Mouse (Mus musculus) liver, postnatal 0 days (tissue): ENCODE data around the gene Sox12. TPM values are rescaled to one million over a fixed set of nuclear protein-coding genes. Genes with fewer than 3 reads are reported as not detected.

Experiments
- ATAC-seq: fragments of 200-750 bp; cut with Nextera tagmentation; 2 replicates; pipeline ENCODE4 v1.8.0; 2017; ENCODE audit warnings: mild to moderate bottlenecking, moderate library complexity
- DNase-seq: peaks from one replicate; pipeline ENCODE4 v3.0.0-alpha.2; 2016
- H3K27ac ChIP-seq: fragments of 300-500 bp; sonication (generic); 2 replicates; pipeline ENCODE4 v1.5.1; 2014; ENCODE audit warnings: antibody characterized with exemption, moderate library complexity, mild to moderate bottlenecking, low read depth
- H3K27me3 ChIP-seq: fragments of 300-500 bp; sonication (generic); 2 replicates; pipeline ENCODE4 v1.6.1; 2014; ENCODE audit warnings: low read length, control low read depth, mixed read lengths; ENCODE audit not compliant: insufficient read depth
- H3K36me3 ChIP-seq: fragments of 300-500 bp; sonication (generic); replicated peaks from 2 replicates; pipeline ENCODE4 v1.6.1; 2014; ENCODE audit warnings: mild to moderate bottlenecking, control low read depth, low read length, moderate library complexity, mixed read lengths; ENCODE audit not compliant: insufficient read depth
- H3K4me1 ChIP-seq: fragments of 300-500 bp; sonication (generic); 2 replicates; pipeline ENCODE4 v1.6.1; 2014; ENCODE audit warnings: antibody characterized with exemption, mild to moderate bottlenecking, control low read depth; ENCODE audit not compliant: insufficient read depth
- H3K4me2 ChIP-seq: fragments of 300-500 bp; sonication (generic); 2 replicates; pipeline ENCODE4 v1.6.1; 2014; ENCODE audit warnings: low read depth, mild to moderate bottlenecking, low read length, moderate library complexity, mixed read lengths
- H3K4me3 ChIP-seq: fragments of 300-500 bp; sonication (generic); 2 replicates; pipeline ENCODE4 v1.5.1; 2014; ENCODE audit warnings: low read depth, low read length
- H3K9ac ChIP-seq: fragments of 300-500 bp; sonication (generic); replicated peaks from 2 replicates; pipeline ENCODE4 v1.6.1; 2014; ENCODE audit warnings: mild to moderate bottlenecking, moderate library complexity
- H3K9me3 ChIP-seq: fragments of 300-500 bp; sonication (generic); 2 replicates; pipeline ENCODE4 v1.6.1; 2016; ENCODE audit warnings: mild to moderate bottlenecking, control low read depth, low read length, mixed read lengths
- CTCF ChIP-seq: sonication (generic); IDR thresholded peaks from 2 replicates; pipeline ENCODE4 v1.5.1; 2016; ENCODE audit warnings: antibody characterized with exemption, low read depth
- EP300 ChIP-seq: IDR thresholded peaks from 2 replicates; pipeline ENCODE4 v1.6.1; 2016; ENCODE audit warnings: antibody characterized with exemption, low read depth, mild to moderate bottlenecking
- WGBS: fragments of 180-500 bp; shearing (Covaris S2); extraction: QIAGEN DNeasy Blood & Tissue Kit; methylation state at CpG from one replicate; pipeline ENCODE4 v1.1.7; 2014; ENCODE audit not compliant: insufficient replicate concordance; 5-methylcytosine and 5-hydroxymethylcytosine counted together
- polyA plus RNA-seq: library from polyadenylated mRNA; unstranded; fragments of >200 nt; fragmentation: Nextera tagmentation; extraction: Ambion mirVana; gene quantifications from 2 replicates; pipeline ENCODE4 v1.2.1, GENCODE M21; 2015

Gene Sox12
- polyA plus RNA-seq, 1 experiment from 2014 or later: 1.2 TPM

DNA sequence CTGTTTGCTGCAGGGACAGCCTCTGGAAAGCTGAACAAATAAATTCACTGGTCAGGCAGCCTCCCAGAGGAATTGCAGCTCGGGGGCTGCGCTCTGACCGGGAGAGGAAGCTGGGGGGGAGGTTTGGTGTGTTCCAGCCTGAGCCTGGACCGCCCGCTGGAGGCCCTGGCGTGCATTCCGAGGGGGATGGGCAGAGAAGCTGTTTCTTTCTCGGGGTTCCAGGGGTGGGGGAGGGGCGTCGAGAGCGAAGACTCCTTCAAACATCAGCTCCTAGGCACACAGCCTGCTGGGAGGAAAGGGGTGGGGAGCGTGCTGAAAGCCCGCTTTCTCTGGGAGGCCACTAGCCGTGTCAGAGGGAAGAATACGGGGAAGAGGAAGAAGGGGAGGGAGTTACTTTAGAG, 13.1 kb upstream of the Sox12 start:
- Histone ChIP-seq H3K4me3 (no peak overlapping the region), H3K4me2 (peak overlapping the region; percentile 89), H3K9ac (0 out of 2 replicates have a peak overlapping the region, but pooled peaks have one; percentile 5), H3K4me1 (peaks cover 40% of the 10 kb centered on the region), H3K27ac (peak overlapping the region; percentile 64), H3K36me3 (no peaks in the 10 kb centered on the region), H3K27me3 (no peaks in the 10 kb centered on the region), H3K9me3 (no peaks in the 10 kb centered on the region)
- WGBS: 6% methylated on average over 15 of the region's 15 CpGs
- TF ChIP-seq CTCF (no peak), EP300 (no peak)
- DNase-seq (peak; percentile 65), ATAC-seq (no peak)

GRCm38 (mm10) chr2:152409781-152410180, 11.9 kb upstream of the Sox12 start:
- H3K27ac ChIP-seq: no peak overlapping the region
- no peaks in the 10 kb centered on the region for H3K27me3 ChIP-seq
- H3K4me3 ChIP-seq: no peak overlapping the region
- no peak for ATAC-seq
- no peaks in the 10 kb centered on the region for H3K36me3 ChIP-seq
- H3K9ac ChIP-seq: no peak overlapping the region
- no peaks in the 10 kb centered on the region for H3K9me3 ChIP-seq
- no peak overlapping the region for H3K4me2 ChIP-seq
- WGBS: 74% methylated on average over 6 of the region's 6 CpGs
- no peak for DNase-seq
- H3K4me1 ChIP-seq: peaks cover 37% of the 10 kb centered on the region
- TF ChIP-seq EP300 (no peak), CTCF (no peak)

DNA sequence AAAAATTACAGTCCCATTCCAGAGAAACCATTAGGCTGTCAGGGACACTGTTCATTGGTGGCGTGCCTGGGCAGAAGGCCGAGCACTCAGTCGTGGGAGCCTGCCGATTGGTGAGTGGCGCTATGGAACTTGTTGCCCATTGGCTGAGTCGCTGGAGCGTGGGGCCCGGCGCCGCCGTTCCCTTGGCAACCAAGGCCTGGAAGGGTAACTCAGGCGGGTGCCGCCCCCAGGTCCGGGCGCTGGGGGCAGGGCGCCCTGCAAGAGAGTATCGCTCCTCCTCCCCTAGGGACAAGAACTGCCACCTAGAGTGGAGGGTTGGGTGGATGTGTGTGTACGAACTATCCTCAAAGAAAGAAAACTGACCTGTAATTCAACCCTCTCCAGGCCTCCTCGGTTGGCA, 8.3 kb upstream of the Sox12 start:
- DNase-seq: peak; percentile 95
- H3K36me3 ChIP-seq: no peaks in the 10 kb centered on the region
- H3K4me2 ChIP-seq: peak overlapping the region; percentile 80
- no peaks in the 10 kb centered on the region for H3K9me3 ChIP-seq
- H3K4me1 ChIP-seq: peaks cover 17% of the 10 kb centered on the region
- no peaks in the 10 kb centered on the region for H3K27me3 ChIP-seq
- WGBS: under 1% methylated on average over 19 of the region's 19 CpGs
- peak overlapping the region; percentile 36 for H3K4me3 ChIP-seq
- peak; percentile 100 for ATAC-seq
- no peak for TF ChIP-seq EP300
- TF ChIP-seq CTCF: 0 out of 2 replicates have a peak, but pooled peaks have one; percentile 18
- peak overlapping the region; percentile 5; the same call in 1 of the 2 replicates for H3K9ac ChIP-seq
- H3K27ac ChIP-seq: no peak overlapping the region

DNA sequence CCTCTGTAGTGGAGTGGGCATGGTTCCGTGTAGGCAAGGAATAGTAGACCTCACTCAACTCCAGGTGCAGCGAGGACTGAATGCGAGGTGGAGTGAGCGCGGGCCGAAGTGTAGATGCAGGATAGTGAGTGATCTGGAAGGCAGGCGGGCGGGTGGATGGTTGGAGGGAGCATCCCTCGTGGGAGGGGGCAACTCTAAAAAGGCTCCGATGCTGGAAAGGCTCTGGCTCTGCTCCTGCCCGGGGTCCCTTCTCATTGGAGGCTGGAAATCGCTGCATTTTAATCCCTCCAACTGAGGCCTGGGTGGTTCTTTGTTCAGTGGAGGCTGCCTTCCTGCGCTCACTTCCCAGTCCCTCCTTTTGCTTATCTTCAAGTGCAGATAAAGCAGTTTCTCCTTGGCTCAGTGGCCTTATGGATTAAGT, 1.3 kb upstream of the Sox12 start:
- DNase-seq (no peak), ATAC-seq (no peak)
- Histone ChIP-seq H3K4me3 (peak overlapping the region; percentile 73), H3K4me1 (peaks cover 23% of the 10 kb centered on the region), H3K27me3 (no peaks in the 10 kb centered on the region), H3K9ac (peak overlapping the region; percentile 56), H3K9me3 (no peaks in the 10 kb centered on the region), H3K36me3 (no peaks in the 10 kb centered on the region), H3K4me2 (peak overlapping the region; percentile 90), H3K27ac (peak overlapping the region; percentile 42)
- 9% methylated on average over 13 of the region's 13 CpGs for WGBS
- TF ChIP-seq CTCF (no peak), EP300 (no peak)

- Histone ChIP-seq H3K9ac (peak overlapping the region; percentile 73), H3K36me3 (no peaks in the 10 kb centered on the region), H3K27me3 (no peaks in the 10 kb centered on the region), H3K4me2 (peak overlapping the region; percentile 90), H3K4me1 (peaks cover 27% of the 10 kb centered on the region), H3K27ac (peak overlapping the region; percentile 93), H3K4me3 (peak overlapping the region; percentile 73), H3K9me3 (no peaks in the 10 kb centered on the region)
- TF ChIP-seq EP300 (no peak), CTCF (0 out of 2 replicates have a peak, but pooled peaks have one; percentile 14)
- WGBS: 1% methylated on average over 38 of the region's 38 CpGs
- peak; percentile 96 for DNase-seq
- ATAC-seq: peak; percentile 83
Measured at GRCm38 (mm10) chr2:152398691-152399090, 828 bp upstream of the Sox12 start.

GRCm38 (mm10) chr2:152397004-152397589, 766 bp downstream of the Sox12 start:
- 4% methylated on average over 50 of the region's 77 CpGs for WGBS
- peak overlapping the region; percentile 73 for H3K4me3 ChIP-seq
- H3K9me3 ChIP-seq: no peaks in the 10 kb centered on the region
- peak overlapping the region; percentile 93 for H3K27ac ChIP-seq
- no peak for TF ChIP-seq EP300
- TF ChIP-seq CTCF: peak; percentile 16; the same call in 1 of the 2 replicates
- no peaks in the 10 kb centered on the region for H3K36me3 ChIP-seq
- ATAC-seq (peak; percentile 20), DNase-seq (peak; percentile 80)
- H3K4me2 ChIP-seq: peak overlapping the region; percentile 90
- no peaks in the 10 kb centered on the region for H3K27me3 ChIP-seq
- H3K9ac ChIP-seq: peak overlapping the region; percentile 73
- H3K4me1 ChIP-seq: peaks cover 28% of the 10 kb centered on the region
